Mouse (Mus musculus) urinary bladder, postnatal 10 days (tissue): ENCODE data around the gene Tctex1d4.

Source experiments
- DNase-seq: peaks from one replicate; pipeline ENCODE4 v3.0.0; 2022; ENCODE audit warnings: low spot score

The Tctex1d4 gene

GRCm38 (mm10) chr4:117126675-117127290, at the start of gene Tctex1d4:
TSS of gene Tctex1d4 (plus strand) at chr4:117126794.
- no peak for DNase-seq

- DNase-seq: no peak
Measured at GRCm38 (mm10) chr4:117087948-117088640, 38.5 kb upstream of the Tctex1d4 start.

GRCm38 (mm10) chr4:117090586-117090985, 36.0 kb upstream of the Tctex1d4 start:
- no peak for DNase-seq

- DNase-seq: no peak
Measured at GRCm38 (mm10) chr4:117094626-117095361, 31.8 kb upstream of the Tctex1d4 start.

- no peak for DNase-seq
Measured at GRCm38 (mm10) chr4:117095551-117096452, 30.8 kb upstream of the Tctex1d4 start, which contains the start of gene Ptch2. TSS of gene Ptch2 (plus strand) at chr4:117096075.

GRCm38 (mm10) chr4:117096666-117097065, 29.9 kb upstream of the Tctex1d4 start:
- DNase-seq: no peak

- no peak for DNase-seq
Measured at GRCm38 (mm10) chr4:117097969-117098763, 28.4 kb upstream of the Tctex1d4 start.

- DNase-seq: no peak
Measured at GRCm38 (mm10) chr4:117098764-117099036, 27.9 kb upstream of the Tctex1d4 start.

- no peak for DNase-seq
Measured at GRCm38 (mm10) chr4:117100036-117100435, 26.6 kb upstream of the Tctex1d4 start.

- no peak for DNase-seq
Measured at GRCm38 (mm10) chr4:117101218-117101617, 25.4 kb upstream of the Tctex1d4 start.

- no peak for DNase-seq
Measured at GRCm38 (mm10) chr4:117104672-117105071, 21.9 kb upstream of the Tctex1d4 start.

GRCm38 (mm10) chr4:117105127-117105526, 21.5 kb upstream of the Tctex1d4 start:
- DNase-seq: no peak

- no peak for DNase-seq
Measured at GRCm38 (mm10) chr4:117107813-117108523, 18.6 kb upstream of the Tctex1d4 start.

- no peak for DNase-seq
Measured at GRCm38 (mm10) chr4:117108524-117108849, 18.1 kb upstream of the Tctex1d4 start.

GRCm38 (mm10) chr4:117109330-117109729, 17.3 kb upstream of the Tctex1d4 start:
- no peak for DNase-seq

GRCm38 (mm10) chr4:117110249-117110648, 16.3 kb upstream of the Tctex1d4 start:
- DNase-seq: no peak

GRCm38 (mm10) chr4:117110985-117111384, 15.6 kb upstream of the Tctex1d4 start:
- no peak for DNase-seq

- no peak for DNase-seq
Measured at GRCm38 (mm10) chr4:117113237-117113636, 13.4 kb upstream of the Tctex1d4 start.

GRCm38 (mm10) chr4:117115592-117115991, 11.0 kb upstream of the Tctex1d4 start:
- no peak for DNase-seq

- DNase-seq: no peak
Measured at GRCm38 (mm10) chr4:117117931-117118330, 8.7 kb upstream of the Tctex1d4 start.

GRCm38 (mm10) chr4:117119636-117120035, 7.0 kb upstream of the Tctex1d4 start:
- DNase-seq: no peak
